Mouse (Mus musculus) retina, adult 2 months (tissue): ENCODE results near the gene C1s1.
"Not testable (repeated sequence)": the region's sequence is repeated elsewhere in the genome, so short reads cannot be mapped to it uniquely, and the experiment has no call there.

ENCODE experiments used
- DNase-seq: peaks from one replicate; pipeline ENCODE4 v3.0.0-alpha.2; 2012; ENCODE audit warnings: low read depth, low spot score

Gene C1s1

GRCm38 (mm10) chr6:124542284-124542683 is at the start of gene C1s1:
C1s1 (minus strand) TSS chr6:124542359.
- not testable (repeated sequence) for DNase-seq

GRCm38 (mm10) chr6:124588771-124589170 is 46.6 kb upstream of the C1s1 start:
- no peak for DNase-seq

- no peak for DNase-seq
These were observed 44.1 kb upstream of the C1s1 start for GRCm38 (mm10) chr6:124586266-124586665.

- no peak for DNase-seq
These were observed 43.6 kb upstream of the C1s1 start for GRCm38 (mm10) chr6:124585761-124586160.

- no peak for DNase-seq
These were observed 42.8 kb upstream of the C1s1 start for GRCm38 (mm10) chr6:124584935-124585334.

GRCm38 (mm10) chr6:124582231-124582630 is 40.1 kb upstream of the C1s1 start:
- DNase-seq: no peak

- not testable (repeated sequence) for DNase-seq
These were observed 38.0 kb upstream of the C1s1 start for GRCm38 (mm10) chr6:124580155-124580554.

- DNase-seq: not testable (repeated sequence)
These were observed 33.1 kb upstream of the C1s1 start for GRCm38 (mm10) chr6:124575155-124575678.

- peak; percentile 53 for DNase-seq
These were observed 27.9 kb upstream of the C1s1 start, which contains the start of gene C1rb for GRCm38 (mm10) chr6:124570026-124570425. C1rb (plus strand) TSS chr6:124570294.

GRCm38 (mm10) chr6:124561611-124562010 is 19.5 kb upstream of the C1s1 start:
- not testable (repeated sequence) for DNase-seq

- DNase-seq: not testable (repeated sequence)
These were observed 19.0 kb upstream of the C1s1 start for GRCm38 (mm10) chr6:124561156-124561555.

- not testable (repeated sequence) for DNase-seq
These were observed 13.8 kb upstream of the C1s1 start for GRCm38 (mm10) chr6:124555956-124556355.

- DNase-seq: no peak
These were observed 10.6 kb upstream of the C1s1 start for GRCm38 (mm10) chr6:124552766-124553165.

- no peak for DNase-seq
These were observed 6.9 kb upstream of the C1s1 start for GRCm38 (mm10) chr6:124549023-124549550.

- not testable (repeated sequence) for DNase-seq
These were observed 5.8 kb upstream of the C1s1 start for GRCm38 (mm10) chr6:124547979-124548378.

- DNase-seq: no peak
These were observed 3.3 kb upstream of the C1s1 start for GRCm38 (mm10) chr6:124545425-124545824.

- DNase-seq: no peak
These were observed 2.3 kb upstream of the C1s1 start for GRCm38 (mm10) chr6:124544466-124544865.

GRCm38 (mm10) chr6:124541176-124541575 is 983 bp downstream of the C1s1 start:
- not testable (repeated sequence) for DNase-seq

GRCm38 (mm10) chr6:124536125-124536829 is 5.9 kb downstream of the C1s1 start:
- not testable (repeated sequence) for DNase-seq

- no peak for DNase-seq
These were observed 11.1 kb downstream of the C1s1 start for GRCm38 (mm10) chr6:124531077-124531476.

GRCm38 (mm10) chr6:124527881-124528280 is 14.3 kb downstream of the C1s1 start:
- DNase-seq: no peak

- DNase-seq: not testable (repeated sequence)
These were observed 20.1 kb downstream of the C1s1 start for GRCm38 (mm10) chr6:124522082-124522481.

- DNase-seq: not testable (repeated sequence)
These were observed 24.4 kb downstream of the C1s1 start for GRCm38 (mm10) chr6:124517733-124518132.
